Mouse (Mus musculus): ENCODE results near the gene Cmss1. TPM values are rescaled to one million over a fixed set of nuclear protein-coding genes. Genes with fewer than 3 reads are reported as not detected.

Cmss1 gene
- total RNA-seq, 2 experiments from 2014 or later: 19.3 to 21.9 TPM

- intact Hi-C loops (cut with DNase I; ENCODE audit: low total_unique reads): no loop called here
- DNase-seq: no peak
These were observed 41.9 kb downstream of the Cmss1 start for GRCm38 (mm10) chr16:57564807-57565206.

- intact Hi-C loops (cut with DNase I; ENCODE audit: low total_unique reads): no loop called here
- no peak for DNase-seq
These were observed 43.2 kb downstream of the Cmss1 start for GRCm38 (mm10) chr16:57563453-57563852.

DNA sequence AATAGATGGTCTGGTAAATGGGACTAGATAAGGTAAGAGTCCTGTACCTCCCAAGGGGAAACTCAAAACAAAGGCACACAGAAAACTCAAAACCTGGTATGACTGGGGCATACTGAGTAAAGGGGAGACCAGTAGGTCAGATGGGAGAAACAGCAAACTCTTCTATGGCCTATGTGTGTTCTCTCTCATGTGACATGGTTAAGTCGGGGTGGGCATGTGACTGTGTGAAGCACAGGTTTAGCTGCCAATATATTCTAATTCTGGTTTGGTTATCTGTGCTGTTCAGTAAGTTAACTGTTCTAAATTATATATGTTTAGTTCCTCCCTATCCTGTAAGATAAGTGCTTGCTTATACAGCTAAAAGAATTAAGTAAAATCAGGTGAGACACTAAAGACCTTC lies 46.5 kb downstream of the Cmss1 start:
- intact Hi-C loops (cut with DNase I; ENCODE audit: low total_unique reads): no loop called here
- no peak for DNase-seq

GRCm38 (mm10) chr16:57558258-57558657 lies 48.4 kb downstream of the Cmss1 start:
- intact Hi-C loops (cut with DNase I; ENCODE audit: low total_unique reads): no loop called here
- DNase-seq: no peak

- intact Hi-C loops (cut with DNase I; ENCODE audit: low total_unique reads): no loop called here
- no peak for DNase-seq
These were observed 50.4 kb downstream of the Cmss1 start for GRCm38 (mm10) chr16:57556244-57556643.

DNA sequence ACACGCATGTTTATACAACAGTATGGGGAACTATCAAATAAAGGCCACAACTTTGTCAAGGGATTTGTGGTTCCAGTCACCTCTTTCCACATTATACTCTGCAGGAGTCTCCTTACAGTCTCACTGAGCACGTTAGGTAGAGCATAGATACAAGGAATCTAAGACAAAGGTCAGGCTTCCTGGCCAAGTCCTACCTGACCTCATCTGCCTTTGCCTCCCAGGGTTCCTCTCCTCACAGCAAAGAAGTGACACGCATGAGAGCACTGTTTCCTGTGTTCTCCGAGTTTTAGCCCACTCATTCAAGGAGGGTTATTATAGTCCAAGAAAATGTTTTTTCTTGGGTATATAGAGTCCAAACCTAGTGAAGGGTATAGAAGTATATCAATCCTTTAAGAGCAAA lies 51.0 kb downstream of the Cmss1 start:
- DNase-seq: no peak
- intact Hi-C loops (cut with DNase I; ENCODE audit: low total_unique reads): no loop called here

DNA sequence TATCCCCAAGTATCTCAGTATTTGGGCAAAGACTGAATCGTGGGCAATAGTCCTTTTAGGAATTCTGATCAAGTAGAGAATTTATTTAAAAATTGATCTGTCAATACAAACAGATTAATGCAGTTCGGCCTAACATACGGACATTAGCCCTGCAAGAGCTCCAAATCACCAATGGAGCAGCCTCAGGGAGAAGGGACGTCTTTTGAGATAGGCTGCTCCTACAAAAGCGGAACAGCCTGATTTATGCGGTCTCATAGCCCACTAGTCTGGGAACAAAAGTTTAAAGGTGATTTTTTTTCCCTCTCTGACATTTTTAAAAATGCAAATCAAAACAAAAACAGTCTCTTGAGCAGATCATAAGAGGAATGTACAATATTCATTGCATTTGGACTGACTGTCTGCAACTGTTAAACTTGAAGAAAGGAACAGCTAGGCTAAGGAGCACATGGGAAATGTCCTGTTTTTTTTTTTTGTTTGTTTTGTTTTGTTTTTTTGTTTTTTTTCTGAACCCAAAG lies 51.7 kb downstream of the Cmss1 start:
- intact Hi-C loops (cut with DNase I; ENCODE audit: low total_unique reads): no loop called here

GRCm38 (mm10) chr16:57553235-57553634 lies 53.4 kb downstream of the Cmss1 start:
- intact Hi-C loops (cut with DNase I; ENCODE audit: low total_unique reads): no loop called here
- no peak for DNase-seq

More for the DNA sequence above, 51.7 kb downstream of the Cmss1 start:
- no peak for DNase-seq

DNA sequence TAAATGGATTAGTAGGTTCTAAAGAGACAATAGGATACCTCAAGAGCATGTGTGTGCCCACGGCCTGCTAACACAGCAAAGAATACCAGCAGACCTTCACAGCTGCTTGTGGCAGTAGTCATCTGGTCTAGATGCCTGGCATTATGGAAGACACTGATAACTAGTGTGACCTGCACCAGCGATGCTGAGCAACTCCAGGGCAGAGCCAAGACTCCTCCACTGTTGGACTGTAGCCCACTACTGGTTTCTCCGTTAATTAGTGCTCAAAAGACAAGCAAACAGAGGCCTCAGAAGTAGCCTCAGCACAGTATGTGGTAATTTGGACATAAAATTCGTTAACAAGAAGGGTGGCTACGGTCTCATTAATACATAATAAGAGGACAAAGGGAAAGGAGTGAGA lies 54.0 kb downstream of the Cmss1 start:
- DNase-seq: no peak
- intact Hi-C loops (cut with DNase I; ENCODE audit: low total_unique reads): no loop called here

DNA sequence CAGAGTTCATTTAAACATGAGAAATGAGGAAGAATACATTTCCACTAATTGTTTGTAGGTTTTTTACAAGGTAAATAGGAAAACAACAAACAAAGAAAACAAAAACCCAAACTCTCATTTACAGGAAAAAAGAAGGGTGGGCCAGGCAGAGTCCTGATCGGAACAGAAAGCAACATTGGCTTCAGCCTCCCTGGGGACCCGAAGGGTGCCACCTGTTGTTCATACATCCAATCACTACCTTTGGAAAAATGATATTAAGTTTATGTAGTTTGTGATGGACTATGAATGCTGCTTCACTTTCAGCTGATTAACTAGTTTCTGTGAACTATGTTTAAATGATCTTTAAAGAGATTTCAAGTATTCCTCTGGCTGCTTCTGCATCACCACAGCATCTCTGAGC lies 55.0 kb downstream of the Cmss1 start:
- no peak for DNase-seq
- intact Hi-C loops (cut with DNase I; ENCODE audit: low total_unique reads): no loop called here

GRCm38 (mm10) chr16:57550817-57551216 lies 55.8 kb downstream of the Cmss1 start:
- intact Hi-C loops (cut with DNase I; ENCODE audit: low total_unique reads): no loop called here
- no peak for DNase-seq

DNA sequence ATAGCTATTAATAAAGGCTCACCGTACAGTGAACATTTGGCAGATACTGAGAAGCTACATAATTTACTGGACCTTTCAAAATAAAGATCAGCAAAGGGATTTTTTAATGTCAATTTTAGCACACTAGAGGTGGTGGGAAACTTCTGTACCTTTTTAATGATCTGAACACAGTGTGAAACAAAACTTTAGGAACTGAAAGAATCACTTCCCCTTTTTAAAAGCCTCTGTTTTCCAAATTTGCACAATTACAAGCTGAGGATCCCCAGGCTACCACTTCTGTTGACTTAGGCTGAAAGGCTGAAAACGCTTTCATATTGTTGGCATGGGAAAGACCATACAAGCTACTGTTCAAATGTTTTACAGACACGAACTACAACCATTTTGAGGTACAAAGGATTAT lies 56.6 kb downstream of the Cmss1 start:
- intact Hi-C loops (cut with DNase I; ENCODE audit: low total_unique reads): no loop called here
- no peak for DNase-seq

GRCm38 (mm10) chr16:57549061-57550037 lies 57.3 kb downstream of the Cmss1 start:
- intact Hi-C loops (cut with DNase I; ENCODE audit: low total_unique reads): no loop called here
- peak; percentile 82 for DNase-seq

DNA sequence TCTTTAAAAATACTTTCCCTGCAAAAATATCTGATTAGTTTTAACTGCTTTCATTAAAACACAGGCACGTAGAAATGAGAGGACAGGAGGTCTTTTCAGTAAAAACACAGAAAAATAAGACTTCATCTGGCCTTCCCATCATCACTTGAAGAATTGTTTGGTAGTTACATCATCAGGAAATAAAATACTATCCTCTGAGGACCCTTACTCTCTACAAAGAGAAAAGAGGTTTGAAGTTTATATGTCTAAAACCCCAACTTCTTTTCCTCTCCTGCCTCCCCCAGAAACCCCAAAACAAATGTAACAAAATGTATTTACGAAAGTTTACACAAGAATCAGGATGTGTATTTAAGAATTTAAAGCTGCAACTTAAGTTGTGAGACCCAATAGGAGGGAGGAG lies 58.1 kb downstream of the Cmss1 start:
- intact Hi-C loops (cut with DNase I; ENCODE audit: low total_unique reads): no loop called here
- DNase-seq: no peak

GRCm38 (mm10) chr16:57546355-57546754 lies 60.3 kb downstream of the Cmss1 start:
- intact Hi-C loops (cut with DNase I; ENCODE audit: low total_unique reads): no loop called here
- no peak for DNase-seq

DNA sequence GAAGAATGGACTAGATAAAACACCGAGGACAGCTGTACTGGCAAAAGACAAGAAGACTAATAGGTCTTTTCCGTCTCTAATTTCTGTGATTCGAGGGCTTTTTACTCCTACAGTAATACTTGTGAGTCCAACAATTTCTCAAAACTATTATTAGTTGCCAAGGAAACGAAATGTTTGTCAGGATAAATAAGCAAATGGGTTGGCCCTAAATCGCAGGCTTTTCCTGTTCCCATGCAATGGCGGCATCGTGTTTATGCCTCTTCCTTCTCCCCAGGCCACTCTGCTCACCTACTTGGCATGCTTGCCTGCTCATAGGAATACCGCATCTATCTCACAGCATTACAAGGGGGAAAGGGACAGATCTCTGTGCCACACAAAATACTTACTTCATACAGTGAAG lies 62.2 kb downstream of the Cmss1 start:
- no peak for DNase-seq
- intact Hi-C loops (cut with DNase I; ENCODE audit: low total_unique reads): no loop called here

DNA sequence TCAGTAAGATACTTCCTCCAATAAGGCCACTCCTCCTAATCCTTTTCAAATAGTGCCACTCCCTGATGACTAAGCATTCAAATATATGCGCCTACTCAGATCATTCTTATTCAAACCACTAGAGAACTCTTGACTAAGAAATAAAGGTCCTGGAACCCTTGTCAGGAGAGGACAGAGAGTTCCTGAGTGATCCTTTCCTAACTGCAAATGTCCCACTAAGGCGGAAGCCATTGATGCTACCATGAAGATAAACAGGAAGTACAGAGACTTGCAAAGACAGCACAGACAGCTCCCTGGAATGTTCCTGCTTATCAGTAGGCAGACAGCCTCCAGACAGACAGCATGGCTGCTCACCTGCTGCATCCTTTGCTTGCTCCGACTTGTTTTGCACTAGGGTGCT lies 63.4 kb downstream of the Cmss1 start:
- intact Hi-C loops (cut with DNase I; ENCODE audit: low total_unique reads): no loop called here
- DNase-seq: no peak

- intact Hi-C loops (cut with DNase I; ENCODE audit: low total_unique reads): no loop called here
- no peak for DNase-seq
These were observed 70.2 kb downstream of the Cmss1 start for GRCm38 (mm10) chr16:57536511-57536910.

GRCm38 (mm10) chr16:57534811-57535210 lies 71.9 kb downstream of the Cmss1 start:
- no peak for DNase-seq
- intact Hi-C loops (cut with DNase I; ENCODE audit: low total_unique reads): no loop called here

GRCm38 (mm10) chr16:57534365-57534764 lies 72.3 kb downstream of the Cmss1 start:
- DNase-seq: no peak
- intact Hi-C loops (cut with DNase I; ENCODE audit: low total_unique reads): no loop called here

DNA sequence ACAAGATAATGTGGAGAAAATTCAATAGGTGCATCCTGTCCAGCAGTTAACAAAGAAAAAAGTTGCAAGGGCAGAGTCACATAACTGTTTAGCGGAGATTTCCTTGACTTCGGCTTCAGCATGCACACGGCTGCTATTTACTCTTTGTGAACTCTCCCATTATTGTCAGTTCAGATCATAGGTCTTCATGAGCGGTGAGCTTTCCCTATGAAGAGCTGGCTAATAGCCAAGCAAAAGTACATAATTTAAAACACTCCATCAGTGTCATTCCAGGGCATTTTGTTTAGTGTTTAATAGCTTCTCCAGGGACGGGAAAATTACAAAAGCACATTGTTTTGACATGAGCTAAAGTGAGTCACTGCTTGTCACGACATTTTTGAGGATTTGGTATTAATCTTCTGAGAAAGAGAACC lies 74.6 kb downstream of the Cmss1 start:
- intact Hi-C loops (cut with DNase I; ENCODE audit: low total_unique reads): no loop called here
- DNase-seq: no peak

All from gastrocnemius, postnatal 14 days (tissue).